Mouse (Mus musculus): ENCODE measurements at regions not wholly inside any gene's neighbourhood (a gene's known extent, or its start where the extent isn't known, plus 50 kb on each side); places are given as distances from the start of the nearest gene placed in this dataset.

GRCm38 (mm10) chr7:90054795-90055511, 74.2 kb upstream of the Eed start:
- DNase-seq (ENCODE audit: low spot score, missing footprints) (peak; percentile 83), ATAC-seq (ENCODE audit: low FRiP score) (no peak)
- Histone ChIP-seq H3K4me2 (no peak overlapping the region), H3K4me1 (ENCODE audit: control insufficient read depth, insufficient read depth, low read length) (no peaks in the 10 kb centered on the region; the same call in 1 of the 2 replicates), H3K27me3 (ENCODE audit: control insufficient read depth, insufficient read depth, low read length) (no peaks in the 10 kb centered on the region), H3K36me3 (ENCODE audit: control insufficient read depth, insufficient read depth, low read length) (no peaks in the 10 kb centered on the region), H3K4me3 (ENCODE audit: low read depth, low read length) (no peak overlapping the region), H3K9me3 (ENCODE audit: control insufficient read depth, low read length) (no peaks in the 10 kb centered on the region), H3K9ac (ENCODE audit: low read length) (no peak overlapping the region), H3K27ac (ENCODE audit: low read depth, low read length) (no peak overlapping the region)
- 48% methylated on average over 7 of the region's 7 CpGs for WGBS

- no peaks in the 10 kb centered on the region; the same call in 1 of the 2 replicates for H3K4me1 ChIP-seq (ENCODE audit: control insufficient read depth, insufficient read depth, low read length)
- 82% methylated on average over 1 of the region's 1 CpGs for WGBS
- no peak overlapping the region for H3K9ac ChIP-seq (ENCODE audit: low read length)
- no peak overlapping the region for H3K4me3 ChIP-seq (ENCODE audit: low read depth, low read length)
- H3K27ac ChIP-seq (ENCODE audit: low read depth, low read length): no peak overlapping the region
- no peaks in the 10 kb centered on the region for H3K27me3 ChIP-seq (ENCODE audit: control insufficient read depth, insufficient read depth, low read length)
- no peaks in the 10 kb centered on the region for H3K36me3 ChIP-seq (ENCODE audit: control insufficient read depth, insufficient read depth, low read length)
- no peaks in the 10 kb centered on the region for H3K9me3 ChIP-seq (ENCODE audit: control insufficient read depth, low read length)
- DNase-seq (ENCODE audit: low spot score, missing footprints) (peak; percentile 4), ATAC-seq (ENCODE audit: low FRiP score) (no peak)
- H3K4me2 ChIP-seq: no peak overlapping the region
Measured at GRCm38 (mm10) chr7:90057947-90058346, 72.1 kb upstream of the Picalm start.

GRCm38 (mm10) chr7:90058636-90059035, 71.4 kb upstream of the Picalm start:
- H3K4me2 ChIP-seq: no peak overlapping the region
- no peaks in the 10 kb centered on the region for H3K36me3 ChIP-seq (ENCODE audit: control insufficient read depth, insufficient read depth, low read length)
- H3K9me3 ChIP-seq (ENCODE audit: control insufficient read depth, low read length): no peaks in the 10 kb centered on the region
- H3K4me3 ChIP-seq (ENCODE audit: low read depth, low read length): no peak overlapping the region
- no peak overlapping the region for H3K9ac ChIP-seq (ENCODE audit: low read length)
- ATAC-seq (ENCODE audit: low FRiP score) (no peak), DNase-seq (ENCODE audit: low spot score, missing footprints) (no peak)
- H3K4me1 ChIP-seq (ENCODE audit: control insufficient read depth, insufficient read depth, low read length): no peaks in the 10 kb centered on the region; the same call in 1 of the 2 replicates
- 90% methylated on average over 4 of the region's 4 CpGs for WGBS
- no peaks in the 10 kb centered on the region for H3K27me3 ChIP-seq (ENCODE audit: control insufficient read depth, insufficient read depth, low read length)
- H3K27ac ChIP-seq (ENCODE audit: low read depth, low read length): no peak overlapping the region

GRCm38 (mm10) chr7:90059249-90059628, 70.8 kb upstream of the Picalm start:
- Histone ChIP-seq H3K4me3 (ENCODE audit: low read depth, low read length) (no peak overlapping the region), H3K4me1 (ENCODE audit: control insufficient read depth, insufficient read depth, low read length) (no peaks in the 10 kb centered on the region; the same call in 1 of the 2 replicates), H3K36me3 (ENCODE audit: control insufficient read depth, insufficient read depth, low read length) (no peaks in the 10 kb centered on the region), H3K27me3 (ENCODE audit: control insufficient read depth, insufficient read depth, low read length) (no peaks in the 10 kb centered on the region), H3K27ac (ENCODE audit: low read depth, low read length) (no peak overlapping the region), H3K9ac (ENCODE audit: low read length) (no peak overlapping the region), H3K4me2 (no peak overlapping the region), H3K9me3 (ENCODE audit: control insufficient read depth, low read length) (no peaks in the 10 kb centered on the region)
- WGBS: 68% methylated on average over 8 of the region's 8 CpGs
- no peak for ATAC-seq (ENCODE audit: low FRiP score)
- no peak for DNase-seq (ENCODE audit: low spot score, missing footprints)

GRCm38 (mm10) chr7:90059629-90060301, 70.2 kb upstream of the Picalm start:
- no peaks in the 10 kb centered on the region; the same call in 1 of the 2 replicates for H3K4me1 ChIP-seq (ENCODE audit: control insufficient read depth, insufficient read depth, low read length)
- no peak overlapping the region for H3K4me2 ChIP-seq
- H3K36me3 ChIP-seq (ENCODE audit: control insufficient read depth, insufficient read depth, low read length): no peaks in the 10 kb centered on the region
- H3K27ac ChIP-seq (ENCODE audit: low read depth, low read length): no peak overlapping the region
- 73% methylated on average over 6 of the region's 6 CpGs for WGBS
- no peak overlapping the region for H3K9ac ChIP-seq (ENCODE audit: low read length)
- H3K9me3 ChIP-seq (ENCODE audit: control insufficient read depth, low read length): no peaks in the 10 kb centered on the region
- DNase-seq (ENCODE audit: low spot score, missing footprints) (no peak), ATAC-seq (ENCODE audit: low FRiP score) (no peak)
- no peak overlapping the region for H3K4me3 ChIP-seq (ENCODE audit: low read depth, low read length)
- no peaks in the 10 kb centered on the region for H3K27me3 ChIP-seq (ENCODE audit: control insufficient read depth, insufficient read depth, low read length)

- ATAC-seq (ENCODE audit: low FRiP score): no peak; the same call in 1 of the 2 replicates
- H3K4me2 ChIP-seq: no peak overlapping the region
- H3K9me3 ChIP-seq (ENCODE audit: control insufficient read depth, low read length): no peaks in the 10 kb centered on the region
- WGBS: 86% methylated on average over 16 of the region's 16 CpGs
- DNase-seq (ENCODE audit: low spot score, missing footprints): no peak
- no peaks in the 10 kb centered on the region for H3K36me3 ChIP-seq (ENCODE audit: control insufficient read depth, insufficient read depth, low read length)
- H3K4me1 ChIP-seq (ENCODE audit: control insufficient read depth, insufficient read depth, low read length): no peaks in the 10 kb centered on the region
- H3K4me3 ChIP-seq (ENCODE audit: low read depth, low read length): no peak overlapping the region
- no peaks in the 10 kb centered on the region for H3K27me3 ChIP-seq (ENCODE audit: control insufficient read depth, insufficient read depth, low read length)
- no peak overlapping the region for H3K27ac ChIP-seq (ENCODE audit: low read depth, low read length)
- H3K9ac ChIP-seq (ENCODE audit: low read length): no peak overlapping the region
Measured at GRCm38 (mm10) chr7:90060343-90061175, 69.5 kb upstream of the Picalm start.

- no peak overlapping the region for H3K4me2 ChIP-seq
- H3K9me3 ChIP-seq (ENCODE audit: control insufficient read depth, low read length): no peaks in the 10 kb centered on the region
- no peaks in the 10 kb centered on the region for H3K27me3 ChIP-seq (ENCODE audit: control insufficient read depth, insufficient read depth, low read length)
- H3K9ac ChIP-seq (ENCODE audit: low read length): no peak overlapping the region
- H3K4me3 ChIP-seq (ENCODE audit: low read depth, low read length): no peak overlapping the region
- ATAC-seq (ENCODE audit: low FRiP score): no peak
- H3K27ac ChIP-seq (ENCODE audit: low read depth, low read length): no peak overlapping the region
- WGBS: 87% methylated on average over 7 of the region's 7 CpGs
- no peaks in the 10 kb centered on the region for H3K4me1 ChIP-seq (ENCODE audit: control insufficient read depth, insufficient read depth, low read length)
- H3K36me3 ChIP-seq (ENCODE audit: control insufficient read depth, insufficient read depth, low read length): no peaks in the 10 kb centered on the region
- peak; percentile 44 for DNase-seq (ENCODE audit: low spot score, missing footprints)
Measured at GRCm38 (mm10) chr7:90061701-90062100, 68.3 kb upstream of the Picalm start.

- 83% methylated on average over 9 of the region's 9 CpGs for whole genome bisulfite sequencing
- Histone ChIP-seq H3K4me3 (ENCODE audit: low read depth, low read length) (no peak overlapping the region), H3K36me3 (ENCODE audit: control insufficient read depth, insufficient read depth, low read length) (no peaks in the 10 kb centered on the region), H3K4me2 (no peak overlapping the region), H3K9me3 (ENCODE audit: control insufficient read depth, low read length) (no peaks in the 10 kb centered on the region), H3K4me1 (ENCODE audit: control insufficient read depth, insufficient read depth, low read length) (no peaks in the 10 kb centered on the region), H3K27me3 (ENCODE audit: control insufficient read depth, insufficient read depth, low read length) (no peaks in the 10 kb centered on the region), H3K27ac (ENCODE audit: low read depth, low read length) (no peak overlapping the region), H3K9ac (ENCODE audit: low read length) (no peak overlapping the region)
- ATAC-seq (ENCODE audit: low FRiP score) (no peak), DNase-seq (ENCODE audit: low spot score, missing footprints) (peak; percentile 8)
Measured at GRCm38 (mm10) chr7:90062874-90063273, 67.1 kb upstream of the Picalm start.

- DNase-seq (ENCODE audit: low spot score, missing footprints) (peak; percentile 14), ATAC-seq (ENCODE audit: low FRiP score) (no peak)
- WGBS: 94% methylated on average over 1 of the region's 1 CpGs
- Histone ChIP-seq H3K4me2 (no peak overlapping the region), H3K4me3 (ENCODE audit: low read depth, low read length) (no peak overlapping the region), H3K27me3 (ENCODE audit: control insufficient read depth, insufficient read depth, low read length) (no peaks in the 10 kb centered on the region), H3K27ac (ENCODE audit: low read depth, low read length) (no peak overlapping the region), H3K4me1 (ENCODE audit: control insufficient read depth, insufficient read depth, low read length) (no peaks in the 10 kb centered on the region), H3K9ac (ENCODE audit: low read length) (no peak overlapping the region), H3K36me3 (ENCODE audit: control insufficient read depth, insufficient read depth, low read length) (no peaks in the 10 kb centered on the region), H3K9me3 (ENCODE audit: control insufficient read depth, low read length) (no peaks in the 10 kb centered on the region)
Measured at GRCm38 (mm10) chr7:90064198-90064597, 65.8 kb upstream of the Picalm start.

All from midbrain, embryonic 11.5 days (tissue).